Comparison of ENCODE assay signal across 18 mouse cellular contexts in the genomic region with DNA sequence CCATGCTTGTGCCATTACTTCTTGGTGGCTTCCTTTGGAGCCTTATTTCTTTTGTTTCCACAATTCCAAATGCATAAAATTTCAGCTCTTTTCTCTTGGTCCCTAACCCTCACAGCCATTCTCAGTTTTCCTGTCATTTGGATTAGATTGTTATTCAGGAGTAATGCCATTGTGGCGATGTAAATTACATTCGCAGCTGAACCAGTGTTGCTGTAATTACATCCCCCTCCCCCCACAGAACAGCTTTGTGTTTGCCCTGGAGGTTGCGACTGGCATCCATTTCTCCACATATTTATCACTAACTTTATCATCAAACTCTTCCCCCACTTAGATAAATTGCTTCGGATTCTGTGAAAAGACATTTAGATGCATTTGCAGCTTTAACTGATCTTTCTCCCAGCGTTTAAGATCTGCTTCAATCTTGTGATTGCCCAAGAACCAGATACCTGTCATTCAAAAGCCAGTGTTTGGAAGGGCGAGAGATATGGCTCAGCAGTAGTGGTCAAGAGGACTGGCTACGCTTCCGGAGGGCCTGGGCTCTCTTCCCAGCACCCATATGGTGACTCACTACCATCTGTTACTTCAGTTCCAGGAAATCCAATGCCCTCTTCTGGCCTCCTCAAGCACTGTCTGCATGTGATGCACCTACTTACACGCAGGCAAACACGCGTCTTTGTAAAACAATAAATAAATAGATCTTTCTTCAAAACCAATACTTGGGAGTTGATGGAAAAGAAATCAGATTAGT. TPM values are rescaled to one million over a fixed set of nuclear protein-coding genes. Genes with fewer than 3 reads are reported as not detected.
DNase-seq lines count a peak whose midpoint lies in the region; ATAC-seq and TF ChIP-seq lines count a peak whose summit lies in the region.
"Had no signal": no experiment of that assay in that cellular context is flagged by ENCODE, and none has a peak within 500 bp of the region (broad histone marks: within the 10 kb centered on the region; RNA-seq: fewer than 3 reads in every experiment).

No protein-coding gene starts in this region.

- WGBS in neural tube, embryonic 13.5 days, result 62% methylated on average over 11 of the region's 11 CpGs
- 62% methylated on average over 11 of the region's 11 CpGs for WGBS in neural tube, embryonic 15.5 days
- WGBS in hindbrain, embryonic 13.5 days, result 62% methylated on average over 11 of the region's 11 CpGs
- 73% methylated on average over 11 of the region's 11 CpGs for WGBS in stomach, postnatal 0 days

- peak; percentile 68 to 72 for DNase-seq in cerebellum, postnatal 10 days
- no peak for DNase-seq in cerebellum, postnatal 4 days (ENCODE audit: low spot score in 2 of 2)
- no peak for DNase-seq in stomach, postnatal 0 days (ENCODE audit: low spot score)
- no peak for DNase-seq in thymus, postnatal 10 days (ENCODE audit: low spot score in 2 of 2)
- DNase-seq in layer of hippocampus, adult 18-20 months (ENCODE audit: low spot score in 2 of 2), result no peak
- DNase-seq: adrenal gland, adult 8-10 months; cerebellum, adult 9-10 months; heart, adult 11 months; kidney, adult 9 months; lung, postnatal 36 days had no signal

- no peak overlapping the region for H3K4me2 ChIP-seq in neural tube, embryonic 13.5 days
- no peak overlapping the region for H3K4me2 ChIP-seq in neural tube, embryonic 15.5 days
- no peak overlapping the region for H3K4me2 ChIP-seq in hindbrain, embryonic 13.5 days
- no peak overlapping the region for H3K4me2 ChIP-seq in stomach, postnatal 0 days (replicated peaks; ENCODE audit: low read depth)
- H3K4me2 ChIP-seq: hindbrain, embryonic 15.5 days; limb, embryonic 13.5 days; liver, embryonic 15.5 days had no signal

- TF ChIP-seq EP300 in stomach, postnatal 0 days (optimal IDR thresholded peaks at IDR 0.05), result no peak

- no peaks in the 10 kb centered on the region for H3K36me3 ChIP-seq in neural tube, embryonic 13.5 days
- no peaks in the 10 kb centered on the region for H3K36me3 ChIP-seq in neural tube, embryonic 15.5 days
- H3K36me3 ChIP-seq in hindbrain, embryonic 13.5 days, result no peaks in the 10 kb centered on the region
- no peaks in the 10 kb centered on the region for H3K36me3 ChIP-seq in stomach, postnatal 0 days (ENCODE audit: control insufficient read depth, insufficient read depth, low read length)
- H3K36me3 ChIP-seq: embryonic facial prominence, embryonic 10.5 days; hindbrain, embryonic 15.5 days; limb, embryonic 13.5 days; liver, embryonic 15.5 days had no signal

- H3K9ac ChIP-seq in neural tube, embryonic 13.5 days, result no peak overlapping the region
- no peak overlapping the region for H3K9ac ChIP-seq in neural tube, embryonic 15.5 days (replicated peaks)
- H3K9ac ChIP-seq in hindbrain, embryonic 13.5 days, result no peak overlapping the region
- H3K9ac ChIP-seq in stomach, postnatal 0 days (ENCODE audit: low read length), result no peak overlapping the region
- H3K9ac ChIP-seq: hindbrain, embryonic 15.5 days; limb, embryonic 13.5 days; liver, embryonic 15.5 days had no signal

- H3K27ac ChIP-seq in neural tube, embryonic 13.5 days (replicated peaks), result 0 out of 2 replicates have a peak overlapping the region, but pooled peaks have one; percentile 29
- no peak overlapping the region; the same call in 1 of the 2 replicates for H3K27ac ChIP-seq in neural tube, embryonic 15.5 days (replicated peaks)
- peak overlapping the region; percentile 67 for H3K27ac ChIP-seq in hindbrain, embryonic 13.5 days
- no peak overlapping the region for H3K27ac ChIP-seq in stomach, postnatal 0 days (replicated peaks)
- H3K27ac ChIP-seq: embryonic facial prominence, embryonic 10.5 days; hindbrain, embryonic 15.5 days; limb, embryonic 13.5 days; liver, embryonic 15.5 days had no signal

- no peak for ATAC-seq in neural tube, embryonic 13.5 days (ENCODE audit: low read depth)
- ATAC-seq in neural tube, embryonic 15.5 days (ENCODE audit: low FRiP score), result no peak
- ATAC-seq in hindbrain, embryonic 13.5 days (ENCODE audit: low FRiP score), result no peak
- ATAC-seq in stomach, postnatal 0 days (ENCODE audit: low FRiP score, low TSS enrichment), result no peak

- peaks cover 9% of the 10 kb centered on the region for H3K4me1 ChIP-seq in neural tube, embryonic 13.5 days (replicated peaks)
- no peaks in the 10 kb centered on the region; the same call in 1 of the 2 replicates for H3K4me1 ChIP-seq in neural tube, embryonic 15.5 days
- H3K4me1 ChIP-seq in hindbrain, embryonic 13.5 days (replicated peaks), result peaks cover 11% of the 10 kb centered on the region
- no peaks in the 10 kb centered on the region for H3K4me1 ChIP-seq in stomach, postnatal 0 days (replicated peaks; ENCODE audit: control insufficient read depth, insufficient read depth)
- H3K4me1 ChIP-seq: liver, embryonic 15.5 days had no signal

- no peak overlapping the region for H3K4me3 ChIP-seq in neural tube, embryonic 13.5 days
- no peak overlapping the region for H3K4me3 ChIP-seq in neural tube, embryonic 15.5 days (replicated peaks)
- no peak overlapping the region for H3K4me3 ChIP-seq in hindbrain, embryonic 13.5 days
- H3K4me3 ChIP-seq in stomach, postnatal 0 days (ENCODE audit: low read depth, low read length), result no peak overlapping the region
- H3K4me3 ChIP-seq: embryonic facial prominence, embryonic 10.5 days; hindbrain, embryonic 15.5 days; limb, embryonic 13.5 days; liver, embryonic 15.5 days had no signal

- H3K9me3 ChIP-seq in neural tube, embryonic 13.5 days, result no peaks in the 10 kb centered on the region
- H3K9me3 ChIP-seq in neural tube, embryonic 15.5 days (replicated peaks), result no peaks in the 10 kb centered on the region
- H3K9me3 ChIP-seq in hindbrain, embryonic 13.5 days, result no peaks in the 10 kb centered on the region
- no peaks in the 10 kb centered on the region for H3K9me3 ChIP-seq in stomach, postnatal 0 days (ENCODE audit: control insufficient read depth, low read length)
- H3K9me3 ChIP-seq: embryonic facial prominence, embryonic 10.5 days; hindbrain, embryonic 15.5 days; limb, embryonic 13.5 days; liver, embryonic 15.5 days had no signal

- H3K27me3 ChIP-seq in neural tube, embryonic 13.5 days, result no peaks in the 10 kb centered on the region
- no peaks in the 10 kb centered on the region for H3K27me3 ChIP-seq in neural tube, embryonic 15.5 days (replicated peaks)
- H3K27me3 ChIP-seq in hindbrain, embryonic 13.5 days, result no peaks in the 10 kb centered on the region
- no peaks in the 10 kb centered on the region for H3K27me3 ChIP-seq in stomach, postnatal 0 days (ENCODE audit: control insufficient read depth, insufficient read depth, low read length)
- H3K27me3 ChIP-seq: hindbrain, embryonic 15.5 days; limb, embryonic 13.5 days; liver, embryonic 15.5 days had no signal

- TF ChIP-seq CTCF in stomach, postnatal 0 days (IDR thresholded peaks at IDR 0.05; ENCODE audit: low read depth), result 0 out of 2 replicates have a peak, but pooled peaks have one; percentile 0

RNA-seq across cellular contexts. Expression of gene Cnot6, which starts 26.3 kb away (rescaled TPM):
- polyA plus RNA-seq in neural tube, embryonic 13.5 days (2015; fragmentation: Nextera tagmentation; extraction: Ambion mirVana), result 42.8 and 52.8 TPM in 2 replicates
- 31.2 and 34.6 TPM in 2 replicates for polyA plus RNA-seq in neural tube, embryonic 15.5 days (2015; fragmentation: Nextera tagmentation; extraction: Ambion mirVana)
- polyA plus RNA-seq in hindbrain, embryonic 13.5 days (2015; fragmentation: Nextera tagmentation; extraction: Ambion mirVana), result 57.1 and 57.4 TPM in 2 replicates
- 29.1 and 29.6 TPM in 2 replicates for polyA plus RNA-seq in stomach, postnatal 0 days (2015; fragmentation: Nextera tagmentation; extraction: Ambion mirVana)
- 10 to 100 TPM; 48.3 to 48.8 TPM for total RNA-seq in layer of hippocampus, adult 18-20 months (2021)

RNA-seq across cellular contexts. Expression of gene Gfpt2, which starts 55.1 kb away (rescaled TPM):
- polyA plus RNA-seq in neural tube, embryonic 13.5 days (2015; fragmentation: Nextera tagmentation; extraction: Ambion mirVana), result 4.6 and 6.3 TPM in 2 replicates
- polyA plus RNA-seq in neural tube, embryonic 15.5 days (2015; fragmentation: Nextera tagmentation; extraction: Ambion mirVana), result 5.3 and 6.3 TPM in 2 replicates
- 5.3 and 5.5 TPM in 2 replicates for polyA plus RNA-seq in hindbrain, embryonic 13.5 days (2015; fragmentation: Nextera tagmentation; extraction: Ambion mirVana)
- polyA plus RNA-seq in stomach, postnatal 0 days (2015; fragmentation: Nextera tagmentation; extraction: Ambion mirVana), result 2.3 and 2.8 TPM in 2 replicates
- total RNA-seq in layer of hippocampus, adult 18-20 months (2021), result 1 to 10 TPM; 4.2 to 4.6 TPM
- total RNA-seq: neutrophil, adult 5-6 weeks had no signal

Comparison
In these comparisons a context has a peak if more than half of its experiments do, and no peak if none do; other contexts are left out.
1. DNase-seq: peak in cerebellum, postnatal 10 days (2 of 2); none in cerebellum, postnatal 4 days (0 of 2), stomach, postnatal 0 days (single experiment), thymus, postnatal 10 days (0 of 2) and layer of hippocampus, adult 18-20 months (0 of 2).
2. H3K27ac ChIP-seq: peak in neural tube, embryonic 13.5 days (single experiment) and hindbrain, embryonic 13.5 days (single experiment); none in neural tube, embryonic 15.5 days (single experiment) and stomach, postnatal 0 days (single experiment).